In the genomic region with DNA sequence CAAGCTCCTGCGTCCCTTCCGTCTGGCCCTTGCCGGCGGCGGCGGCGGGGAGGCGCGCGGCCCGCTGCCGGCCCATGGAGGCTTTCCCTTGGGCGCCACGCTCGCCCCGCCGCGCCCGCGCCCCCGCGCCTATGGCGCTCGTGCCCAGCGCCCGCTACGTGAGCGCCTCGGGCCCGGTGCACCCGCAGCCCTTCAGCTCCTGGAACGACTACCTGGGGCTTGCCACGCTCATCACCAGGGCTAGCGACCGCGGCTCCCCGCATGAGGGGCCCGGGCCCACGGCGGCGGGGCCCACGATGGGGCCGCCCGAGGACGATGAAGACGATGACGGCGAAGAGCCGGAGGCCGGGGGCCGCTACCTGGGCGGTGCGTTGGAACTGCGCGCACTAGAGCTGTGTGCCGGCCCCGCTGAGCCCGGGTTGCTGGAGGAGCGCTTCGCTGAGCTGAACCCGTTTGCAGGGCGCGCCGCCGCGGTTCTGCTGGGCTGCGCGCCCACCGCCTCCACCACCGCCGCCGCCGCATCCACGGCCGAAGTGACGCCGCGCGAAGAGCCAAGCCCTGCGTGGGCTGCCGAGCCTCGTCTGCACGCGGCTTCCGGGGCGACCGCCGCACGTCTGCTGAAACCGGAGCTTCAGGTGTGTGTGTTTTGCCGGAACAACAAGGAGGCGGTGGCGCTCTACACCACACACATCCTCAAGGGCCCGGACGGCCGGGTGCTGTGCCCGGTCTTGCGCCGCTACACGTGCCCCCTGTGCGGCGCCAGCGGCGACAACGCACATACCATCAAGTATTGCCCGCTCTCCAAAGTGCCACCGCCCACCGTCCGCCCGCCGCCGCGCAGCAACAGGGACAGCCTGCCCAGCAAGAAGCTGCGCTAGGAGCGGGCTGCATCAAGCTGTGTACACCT, we compare ENCODE assay signal across 8 mouse cellular contexts. TPM values are rescaled to one million over a fixed set of nuclear protein-coding genes. Genes with fewer than 3 reads are reported as not detected.
DNase-seq lines count a peak whose midpoint lies in the region; ATAC-seq and TF ChIP-seq lines count a peak whose summit lies in the region.

No protein-coding gene starts in this region.

- no peaks in the 10 kb centered on the region for H3K79me2 ChIP-seq in heart, adult 2 months (replicated peaks; ENCODE audit: control insufficient read depth, insufficient read depth, low read length)

- no peaks in the 10 kb centered on the region for H3K9me3 ChIP-seq in kidney, embryonic 14.5 days (ENCODE audit: control insufficient read depth, low read length)
- no peaks in the 10 kb centered on the region for H3K9me3 ChIP-seq in midbrain, postnatal 0 days (ENCODE audit: low read length)

- TF ChIP-seq POLR2A in heart, adult 2 months (IDR thresholded peaks at IDR 0.05; ENCODE audit: insufficient read depth, low read depth, low read length): no peak

- no peak for TF ChIP-seq CTCF in heart, adult 2 months (IDR thresholded peaks at IDR 0.05)
- peak; percentile 12; the same call in 1 of the 2 replicates for TF ChIP-seq CTCF in midbrain, postnatal 0 days (IDR thresholded peaks at IDR 0.05)

- peak overlapping the region; percentile 62 for H3K4me3 ChIP-seq in heart, adult 2 months
- peak overlapping the region; percentile 79 for H3K4me3 ChIP-seq in kidney, embryonic 14.5 days (ENCODE audit: low read length)
- peak overlapping the region; percentile 90 for H3K4me3 ChIP-seq in midbrain, postnatal 0 days (ENCODE audit: low read depth, low read length)

- DNase-seq in ovary, adult 18-20 months (ENCODE audit: low spot score): peak; percentile 7
- no peak for DNase-seq in ovary, postnatal 10 days (ENCODE audit: low spot score)
- DNase-seq in embryo, embryonic 10.5 days (ENCODE audit: low spot score): peak; percentile 50
- peak; percentile 48 to 55 for DNase-seq in heart, adult 2 months
- peak; percentile 59 for DNase-seq in liver
- peak; percentile 44 for DNase-seq in midbrain, postnatal 0 days (ENCODE audit: low spot score)
- DNase-seq in splenic B cell, adult 2 months (ENCODE audit: low read depth, low spot score): peak; percentile 75

- under 1% methylated on average over 114 of the region's 115 CpGs for WGBS in heart, adult 2 months
- WGBS in kidney, embryonic 14.5 days: under 1% methylated on average over 82 of the region's 115 CpGs
- WGBS in midbrain, postnatal 0 days: under 1% methylated on average over 62 of the region's 115 CpGs

- H3K4me1 ChIP-seq in heart, adult 2 months (ENCODE audit: control insufficient read depth, insufficient read depth, low read length): peaks cover 3% of the 10 kb centered on the region; the same call in 1 of the 2 replicates
- peaks cover 8% of the 10 kb centered on the region; the same call in 1 of the 2 replicates for H3K4me1 ChIP-seq in kidney, embryonic 14.5 days (ENCODE audit: control insufficient read depth, insufficient read depth, low read length)
- H3K4me1 ChIP-seq in midbrain, postnatal 0 days (ENCODE audit: insufficient read depth, low read length): peaks cover 3% of the 10 kb centered on the region; the same call in 1 of the 2 replicates

- H3K27me3 ChIP-seq in heart, adult 2 months (ENCODE audit: control insufficient read depth, insufficient read depth, low read length): no peaks in the 10 kb centered on the region; the same call in 1 of the 2 replicates
- H3K27me3 ChIP-seq in kidney, embryonic 14.5 days (ENCODE audit: control insufficient read depth, insufficient read depth, low read length): no peaks in the 10 kb centered on the region
- H3K27me3 ChIP-seq in midbrain, postnatal 0 days (ENCODE audit: insufficient read depth, low read length): no peaks in the 10 kb centered on the region
- H3K27me3 ChIP-seq in splenic B cell, adult 2 months (ENCODE audit: control insufficient read depth, insufficient read depth, low read length, poor library complexity, severe bottlenecking): no peaks in the 10 kb centered on the region

- H3K4me2 ChIP-seq in kidney, embryonic 14.5 days (replicated peaks; ENCODE audit: low read depth, low read length): peak overlapping the region; percentile 99
- H3K4me2 ChIP-seq in midbrain, postnatal 0 days (ENCODE audit: low read depth, low read length, poor library complexity, severe bottlenecking): peak overlapping the region; percentile 91

- TF ChIP-seq EP300 in heart, adult 2 months (IDR thresholded peaks at IDR 0.05; ENCODE audit: insufficient read depth, low read depth, low read length): no peak

- H3K9ac ChIP-seq in heart, adult 2 months (ENCODE audit: low read depth, low read length): peak overlapping the region; percentile 78
- peak overlapping the region; percentile 55 for H3K9ac ChIP-seq in kidney, embryonic 14.5 days (ENCODE audit: low read depth, low read length)
- H3K9ac ChIP-seq in midbrain, postnatal 0 days (replicated peaks; ENCODE audit: low read length, poor library complexity, severe bottlenecking): peak overlapping the region; percentile 84

- no peaks in the 10 kb centered on the region; the same call in 1 of the 2 replicates for H3K36me3 ChIP-seq in heart, adult 2 months (ENCODE audit: control insufficient read depth, insufficient read depth, low read length)
- peaks cover 10% of the 10 kb centered on the region for H3K36me3 ChIP-seq in kidney, embryonic 14.5 days (ENCODE audit: control insufficient read depth, insufficient read depth, low read length)
- H3K36me3 ChIP-seq in midbrain, postnatal 0 days (ENCODE audit: insufficient read depth, low read length): no peaks in the 10 kb centered on the region
- H3K36me3 ChIP-seq in splenic B cell, adult 2 months (ENCODE audit: control insufficient read depth, insufficient read depth, low read length, poor library complexity, severe bottlenecking): peaks cover 4% of the 10 kb centered on the region

- peak; percentile 60 for ATAC-seq in kidney, embryonic 14.5 days (ENCODE audit: low FRiP score, low TSS enrichment)
- ATAC-seq in midbrain, postnatal 0 days (ENCODE audit: low FRiP score): peak; percentile 82

- no peak overlapping the region for H3K27ac ChIP-seq in heart, adult 2 months
- no peak overlapping the region for H3K27ac ChIP-seq in kidney, embryonic 14.5 days (ENCODE audit: low read depth, low read length)
- peak overlapping the region; percentile 82 for H3K27ac ChIP-seq in midbrain, postnatal 0 days (ENCODE audit: low read depth, low read length)

- intact Hi-C loops in heart, adult 2 months (cut with DNase I): no loop called here

RNA-seq across cellular contexts. Expression of gene Nanos1, which starts 0.7 kb away (rescaled TPM):
- total RNA-seq in heart, adult 2 months (2021): under 1 TPM; 0.20 to 0.29 TPM
- polyA plus RNA-seq in heart, adult 2 months (2012; rRNA removed): 0.03 and 0.14 TPM in 2 replicates
- polyA plus RNA-seq in kidney, embryonic 14.5 days (2014; fragmentation: Nextera tagmentation; extraction: Ambion mirVana): 1.0 and 1.4 TPM in 2 replicates
- 49.3 and 53.1 TPM in 2 replicates for total RNA-seq in midbrain, postnatal 0 days (2014; rRNA removed)
- 19.6 and 20.8 TPM in 2 replicates for polyA plus RNA-seq in midbrain, postnatal 0 days (2015; fragmentation: Nextera tagmentation; extraction: Ambion mirVana)

RNA-seq across cellular contexts. Expression of gene Eif3a, which starts 34.0 kb away (rescaled TPM):
- total RNA-seq in heart, adult 2 months (2021): 100 to 1,000 TPM in 1 of 2 experiments, 10 to 100 TPM in 1; 95.4 to 105 TPM
- 24.0 and 53.1 TPM in 2 replicates for polyA plus RNA-seq in heart, adult 2 months (2012; rRNA removed)
- 191 and 209 TPM in 2 replicates for polyA plus RNA-seq in kidney, embryonic 14.5 days (2014; fragmentation: Nextera tagmentation; extraction: Ambion mirVana)
- total RNA-seq in midbrain, postnatal 0 days (2014; rRNA removed): 86.5 and 119 TPM in 2 replicates
- 78.3 and 87.0 TPM in 2 replicates for polyA plus RNA-seq in midbrain, postnatal 0 days (2015; fragmentation: Nextera tagmentation; extraction: Ambion mirVana)

RNA-seq across cellular contexts. Expression of gene Fam45a, which starts 54.9 kb away (rescaled TPM):
- 10 to 100 TPM; 17.4 to 18.9 TPM for total RNA-seq in heart, adult 2 months (2021)
- 8.7 and 15.6 TPM in 2 replicates for polyA plus RNA-seq in heart, adult 2 months (2012; rRNA removed)
- polyA plus RNA-seq in kidney, embryonic 14.5 days (2014; fragmentation: Nextera tagmentation; extraction: Ambion mirVana): 31.0 and 32.4 TPM in 2 replicates
- total RNA-seq in midbrain, postnatal 0 days (2014; rRNA removed): 39.8 and 47.5 TPM in 2 replicates
- polyA plus RNA-seq in midbrain, postnatal 0 days (2015; fragmentation: Nextera tagmentation; extraction: Ambion mirVana): 45.5 and 46.4 TPM in 2 replicates
